Mouse (Mus musculus) limb, embryonic 11.5 days (tissue): Measurements from ENCODE around the gene Actg1. TPM values are rescaled to one million over a fixed set of nuclear protein-coding genes. Genes with fewer than 3 reads are reported as not detected.

Experiments
- ATAC-seq: fragments of 200-750 bp; cut with Nextera tagmentation; 2 replicates; pipeline ENCODE4 v1.8.0; 2017; ENCODE audit warnings: low read depth; ENCODE audit not compliant: insufficient number of reproducible peaks, low FRiP score, low TSS enrichment
- DNase-seq: peaks from one replicate; pipeline ENCODE4 v3.0.0-alpha.2; 2015; ENCODE audit warnings: low spot score
- H3K27ac ChIP-seq: fragments of 300-500 bp; sonication (generic); replicated peaks from 2 replicates; pipeline ENCODE4 v1.5.1; 2014; ENCODE audit warnings: low read depth, mild to moderate bottlenecking, low read length
- H3K27me3 ChIP-seq: fragments of 300-500 bp; sonication (generic); 2 replicates; pipeline ENCODE4 v1.6.1; 2014; ENCODE audit warnings: mild to moderate bottlenecking, low read length, mixed read lengths; ENCODE audit not compliant: control insufficient read depth, insufficient read depth
- H3K36me3 ChIP-seq: fragments of 300-500 bp; sonication (generic); 2 replicates; pipeline ENCODE4 v1.6.1; 2014; ENCODE audit warnings: mild to moderate bottlenecking, low read length, moderate library complexity, mixed read lengths; ENCODE audit not compliant: control insufficient read depth, insufficient read depth
- H3K4me1 ChIP-seq: fragments of 300-500 bp; sonication (generic); 2 replicates; pipeline ENCODE4 v1.6.1; 2014; ENCODE audit warnings: low read length, mixed read lengths; ENCODE audit not compliant: control insufficient read depth, insufficient read depth
- H3K4me2 ChIP-seq: fragments of 300-500 bp; sonication (generic); 2 replicates; pipeline ENCODE4 v1.6.1; 2014; ENCODE audit warnings: low read depth, mild to moderate bottlenecking, moderate library complexity; ENCODE audit not compliant: severe bottlenecking
- H3K4me3 ChIP-seq: fragments of 300-500 bp; sonication (generic); 2 replicates; pipeline ENCODE4 v1.5.1; 2014; ENCODE audit warnings: low read depth, low read length
- H3K9ac ChIP-seq: fragments of 300-500 bp; sonication (generic); 2 replicates; pipeline ENCODE4 v1.6.1; 2014; ENCODE audit warnings: mild to moderate bottlenecking, low read length
- H3K9me3 ChIP-seq: fragments of 300-500 bp; sonication (generic); 2 replicates; pipeline ENCODE4 v1.6.1; 2016; ENCODE audit warnings: low read length; ENCODE audit not compliant: control insufficient read depth
- WGBS: fragments of 180-500 bp; shearing (Covaris S2); extraction: QIAGEN DNeasy Blood & Tissue Kit; methylation state at CpG from one replicate; pipeline ENCODE4 v1.1.7; 2014; 5-methylcytosine and 5-hydroxymethylcytosine counted together
- polyA plus RNA-seq: library from polyadenylated mRNA; unstranded; fragments of >200 nt; fragmentation: Nextera tagmentation; extraction: Ambion mirVana; gene quantifications from 2 replicates; pipeline ENCODE4 v1.2.1, GENCODE M21; 2014

Gene Actg1
- 2,996 and 3,123 TPM in 2 replicates for polyA plus RNA-seq

- Histone ChIP-seq H3K4me2 (peak within 1 kb of the TSS; percentile 90), H3K9ac (peak within 1 kb of the TSS; percentile 98), H3K36me3 (peaks cover 4% of the 10 kb centered on the region; the same call in 1 of the 2 replicates), H3K9me3 (no peaks in the 10 kb centered on the region), H3K4me3 (peak within 1 kb of the TSS; percentile 78), H3K4me1 (peaks cover 19% of the 10 kb centered on the region), H3K27me3 (no peaks in the 10 kb centered on the region), H3K27ac (peak within 1 kb of the TSS; percentile 99)
- DNase-seq (peak; percentile 90), ATAC-seq (peak; percentile 67)
- WGBS = 4% methylated on average over 91 of the region's 103 CpGs
These were observed at the start of gene Actg1 for GRCm38 (mm10) chr11:120347791-120348683. Actg1 (minus strand) TSS chr11:120348542.

DNA sequence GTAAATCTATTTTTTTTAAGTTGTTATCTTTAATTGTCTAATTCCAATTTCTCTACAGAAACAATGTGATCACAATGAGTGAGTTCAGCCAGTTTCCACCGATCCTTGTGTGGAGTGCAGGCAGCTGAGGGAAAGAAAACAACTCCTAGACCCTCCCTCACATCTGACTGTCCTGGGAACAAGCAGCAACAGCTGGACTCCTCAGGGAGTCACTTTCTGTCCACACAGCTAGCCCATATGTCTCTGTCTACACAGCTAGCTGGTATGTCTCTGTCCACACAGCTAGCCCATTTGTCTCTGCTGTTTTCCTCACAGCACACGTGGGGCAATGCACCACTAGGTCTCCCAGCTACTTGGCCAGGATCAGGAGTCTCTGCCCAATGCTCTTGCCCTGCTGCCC, 49.3 kb upstream of the Actg1 start:
- H3K27ac ChIP-seq = no peak overlapping the region
- H3K27me3 ChIP-seq = no peaks in the 10 kb centered on the region
- H3K36me3 ChIP-seq = peaks cover 16% of the 10 kb centered on the region; the same call in 1 of the 2 replicates
- 95% methylated on average over 2 of the region's 2 CpGs for WGBS
- no peak overlapping the region for H3K4me3 ChIP-seq
- no peak overlapping the region for H3K9ac ChIP-seq
- H3K4me2 ChIP-seq = no peak overlapping the region
- H3K4me1 ChIP-seq = no peaks in the 10 kb centered on the region
- ATAC-seq = no peak
- no peaks in the 10 kb centered on the region for H3K9me3 ChIP-seq
- no peak for DNase-seq

DNA sequence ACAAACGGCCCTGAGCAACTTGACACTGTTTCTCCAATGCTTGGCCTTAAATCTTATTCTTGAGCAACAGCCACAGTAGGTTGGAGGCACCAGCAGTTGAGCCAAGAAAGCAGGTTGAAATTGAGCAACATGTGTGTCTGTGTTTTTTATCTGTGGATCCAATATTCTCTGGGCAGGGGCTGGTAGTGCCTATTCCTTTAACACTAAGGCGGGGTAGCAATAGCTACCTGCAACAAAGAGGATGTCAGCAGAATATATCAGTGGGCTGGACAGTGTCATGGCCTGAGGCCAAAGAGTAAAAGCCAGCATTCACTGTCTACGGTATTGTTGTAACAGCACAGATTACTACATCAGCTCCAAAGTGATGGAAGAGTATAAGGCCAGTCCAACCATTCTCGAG, 47.3 kb upstream of the Actg1 start:
- no peak overlapping the region for H3K4me2 ChIP-seq
- H3K9ac ChIP-seq = no peak overlapping the region
- WGBS = 83% methylated on average over 4 of the region's 4 CpGs
- H3K4me1 ChIP-seq = no peaks in the 10 kb centered on the region
- peaks cover 16% of the 10 kb centered on the region; the same call in 1 of the 2 replicates for H3K36me3 ChIP-seq
- DNase-seq = no peak
- no peak overlapping the region for H3K27ac ChIP-seq
- no peaks in the 10 kb centered on the region for H3K9me3 ChIP-seq
- no peak overlapping the region for H3K4me3 ChIP-seq
- no peaks in the 10 kb centered on the region for H3K27me3 ChIP-seq
- no peak for ATAC-seq

GRCm38 (mm10) chr11:120388580-120388979, 40.2 kb upstream of the Actg1 start:
- H3K9me3 ChIP-seq = no peaks in the 10 kb centered on the region
- no peak overlapping the region for H3K4me3 ChIP-seq
- no peaks in the 10 kb centered on the region for H3K27me3 ChIP-seq
- DNase-seq = no peak
- H3K27ac ChIP-seq = no peak overlapping the region
- ATAC-seq = no peak
- H3K4me1 ChIP-seq = no peaks in the 10 kb centered on the region
- H3K9ac ChIP-seq = no peak overlapping the region
- 93% methylated on average over 9 of the region's 9 CpGs for WGBS
- H3K36me3 ChIP-seq = peaks cover 26% of the 10 kb centered on the region; the same call in 1 of the 2 replicates
- no peak overlapping the region for H3K4me2 ChIP-seq

GRCm38 (mm10) chr11:120387157-120387556, 38.8 kb upstream of the Actg1 start:
- no peak overlapping the region for H3K27ac ChIP-seq
- no peaks in the 10 kb centered on the region for H3K27me3 ChIP-seq
- no peak overlapping the region for H3K9ac ChIP-seq
- no peaks in the 10 kb centered on the region for H3K9me3 ChIP-seq
- 81% methylated on average over 2 of the region's 2 CpGs for WGBS
- peaks cover 33% of the 10 kb centered on the region for H3K36me3 ChIP-seq
- H3K4me1 ChIP-seq = no peaks in the 10 kb centered on the region
- H3K4me3 ChIP-seq = no peak overlapping the region
- no peak for DNase-seq
- H3K4me2 ChIP-seq = no peak overlapping the region
- no peak for ATAC-seq

DNA sequence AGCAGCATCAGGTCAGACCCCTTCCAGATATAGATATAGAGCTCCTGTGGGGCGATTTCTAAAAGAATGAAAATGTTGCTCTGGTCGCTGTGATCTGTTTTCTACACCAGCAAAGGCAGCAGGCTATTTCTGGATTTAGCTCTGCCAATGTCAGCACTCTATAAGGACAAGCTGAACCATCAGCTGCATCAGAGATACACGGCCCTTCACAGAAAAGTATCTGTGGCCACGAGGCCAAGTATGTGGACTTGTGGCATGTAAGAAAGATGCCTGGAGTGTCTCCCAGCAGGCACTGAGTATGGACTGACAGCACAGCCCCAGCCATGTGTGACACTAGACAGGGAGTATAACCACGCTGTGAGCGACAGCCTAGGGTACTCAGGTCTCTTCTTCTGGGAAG, 38.3 kb upstream of the Actg1 start:
- H3K27ac ChIP-seq = no peak overlapping the region
- DNase-seq = no peak

GRCm38 (mm10) chr11:120382509-120382908, 34.2 kb upstream of the Actg1 start:
- peaks cover 43% of the 10 kb centered on the region for H3K36me3 ChIP-seq
- 90% methylated on average over 9 of the region's 9 CpGs for WGBS
- H3K9ac ChIP-seq = no peak overlapping the region
- no peak overlapping the region for H3K4me2 ChIP-seq
- no peak overlapping the region for H3K4me3 ChIP-seq
- no peak overlapping the region for H3K27ac ChIP-seq
- ATAC-seq (no peak), DNase-seq (no peak)
- no peaks in the 10 kb centered on the region for H3K9me3 ChIP-seq
- no peaks in the 10 kb centered on the region for H3K27me3 ChIP-seq
- H3K4me1 ChIP-seq = peaks cover 8% of the 10 kb centered on the region

More for the DNA sequence above, 38.3 kb upstream of the Actg1 start:
- H3K4me1 ChIP-seq = no peaks in the 10 kb centered on the region
- H3K9me3 ChIP-seq = no peaks in the 10 kb centered on the region
- no peaks in the 10 kb centered on the region for H3K27me3 ChIP-seq
- H3K4me2 ChIP-seq = no peak overlapping the region
- 97% methylated on average over 6 of the region's 6 CpGs for whole genome bisulfite sequencing
- no peak overlapping the region for H3K9ac ChIP-seq
- peaks cover 36% of the 10 kb centered on the region for H3K36me3 ChIP-seq
- ATAC-seq = no peak
- H3K4me3 ChIP-seq = no peak overlapping the region

GRCm38 (mm10) chr11:120381157-120381556, 32.8 kb upstream of the Actg1 start:
- no peak overlapping the region for H3K9ac ChIP-seq
- 90% methylated on average over 4 of the region's 4 CpGs for WGBS
- no peak overlapping the region for H3K4me3 ChIP-seq
- H3K27me3 ChIP-seq = no peaks in the 10 kb centered on the region
- no peak overlapping the region for H3K4me2 ChIP-seq
- H3K36me3 ChIP-seq = peaks cover 39% of the 10 kb centered on the region
- ATAC-seq (no peak), DNase-seq (no peak)
- no peaks in the 10 kb centered on the region for H3K9me3 ChIP-seq
- no peak overlapping the region for H3K27ac ChIP-seq
- H3K4me1 ChIP-seq = peaks cover 14% of the 10 kb centered on the region
